Mouse (Mus musculus) hindbrain, embryonic 11.5 days (tissue): Measurements from ENCODE around the gene Sbno1. TPM values are rescaled to one million over a fixed set of nuclear protein-coding genes. Genes with fewer than 3 reads are reported as not detected.

Experiments
- ATAC-seq: fragments of 200-750 bp; cut with Nextera tagmentation; 2 replicates; pipeline ENCODE4 v1.8.0; 2017; ENCODE audit warnings: mild to moderate bottlenecking, moderate TSS enrichment, moderate library complexity; ENCODE audit not compliant: low FRiP score
- DNase-seq: peaks from one replicate; pipeline ENCODE4 v3.0.0-alpha.2; 2015; ENCODE audit warnings: low spot score
- H3K27ac ChIP-seq: fragments of 300-500 bp; sonication (generic); 2 replicates; pipeline ENCODE4 v1.5.1; 2014; ENCODE audit warnings: mild to moderate bottlenecking, low read depth, low read length
- H3K27me3 ChIP-seq: fragments of 300-500 bp; sonication (generic); 2 replicates; pipeline ENCODE4 v1.6.1; 2014; ENCODE audit warnings: mild to moderate bottlenecking, low read length, moderate library complexity, mixed read lengths; ENCODE audit not compliant: control insufficient read depth, insufficient read depth
- H3K36me3 ChIP-seq: fragments of 300-500 bp; sonication (generic); 2 replicates; pipeline ENCODE4 v1.6.1; 2014; ENCODE audit warnings: mild to moderate bottlenecking, low read length, moderate library complexity, mixed read lengths; ENCODE audit not compliant: control insufficient read depth, insufficient read depth
- H3K4me1 ChIP-seq: fragments of 300-500 bp; sonication (generic); replicated peaks from 2 replicates; pipeline ENCODE4 v1.6.1; 2014; ENCODE audit warnings: low read length, mixed read lengths; ENCODE audit not compliant: control insufficient read depth, insufficient read depth
- H3K4me2 ChIP-seq: fragments of 300-500 bp; sonication (generic); replicated peaks from 2 replicates; pipeline ENCODE4 v1.6.1; 2014; ENCODE audit warnings: mild to moderate bottlenecking, low read depth, low read length
- H3K4me3 ChIP-seq: fragments of 300-500 bp; sonication (generic); 2 replicates; pipeline ENCODE4 v1.5.1; 2014; ENCODE audit warnings: low read depth, low read length
- H3K9ac ChIP-seq: fragments of 300-500 bp; sonication (generic); 2 replicates; pipeline ENCODE4 v1.6.1; 2014; ENCODE audit warnings: low read depth, low read length
- H3K9me3 ChIP-seq: fragments of 300-500 bp; sonication (generic); 2 replicates; pipeline ENCODE4 v1.6.1; 2016; ENCODE audit warnings: low read length; ENCODE audit not compliant: control insufficient read depth
- WGBS: fragments of 180-500 bp; shearing (Covaris S2); extraction: QIAGEN DNeasy Blood & Tissue Kit; methylation state at CpG from one replicate; pipeline ENCODE4 v1.1.7; 2014; 5-methylcytosine and 5-hydroxymethylcytosine counted together
- polyA plus RNA-seq: library from polyadenylated mRNA; unstranded; fragments of >200 nt; fragmentation: Nextera tagmentation; extraction: Ambion mirVana; gene quantifications from 2 replicates; pipeline ENCODE4 v1.2.1, GENCODE M21; 2014

Gene Sbno1
- 92.9 and 116 TPM in 2 replicates for polyA plus RNA-seq

DNA sequence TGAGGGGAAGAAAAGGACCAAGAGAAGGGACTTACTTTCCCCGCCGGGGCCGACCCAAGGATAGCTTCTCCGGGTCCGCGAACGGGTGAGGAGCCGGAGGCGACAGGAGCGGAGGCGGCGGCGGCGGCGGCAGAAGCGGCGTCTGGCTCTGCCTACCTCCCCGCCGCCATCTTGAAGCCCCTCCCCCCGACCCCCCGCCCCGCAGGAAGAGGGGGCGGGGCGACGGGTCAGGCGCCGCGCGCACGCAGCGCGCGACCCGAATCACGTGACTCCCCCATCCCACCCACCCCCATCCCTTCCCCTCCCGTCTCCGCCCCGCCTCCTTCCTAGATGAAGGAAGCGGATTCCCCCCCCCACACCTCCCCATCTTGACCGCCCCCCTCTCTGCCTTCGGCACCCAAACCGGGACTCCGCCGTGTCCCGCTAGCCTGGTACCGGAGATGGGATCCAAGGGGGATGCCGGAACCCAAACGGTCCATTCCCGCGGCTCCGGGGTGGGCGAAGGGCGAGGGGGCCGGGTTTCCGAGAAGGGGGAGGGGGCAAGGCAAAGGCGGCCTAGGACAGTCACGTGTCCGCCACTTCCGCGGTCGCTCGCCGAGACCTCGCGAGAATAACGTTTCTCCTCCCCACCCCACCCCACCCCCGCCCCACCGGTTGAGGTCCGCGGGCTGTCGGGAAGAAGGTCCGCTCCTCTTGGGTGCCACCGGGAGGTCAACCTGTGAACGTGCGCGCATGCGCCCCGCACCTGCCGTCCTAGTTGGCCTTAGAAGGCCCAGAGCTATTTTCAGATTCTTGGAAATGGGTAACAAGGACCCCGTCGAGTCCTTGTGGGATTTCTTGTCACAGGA lies at the start of gene Sbno1:
TSS of gene Sbno1 (minus strand) at position 590 of the 848 bp plus-strand sequence.
- 1% methylated on average over 59 of the region's 81 CpGs for WGBS
- ATAC-seq: peak; percentile 92
- no peaks in the 10 kb centered on the region for H3K4me1 ChIP-seq

GRCm38 (mm10) chr5:124470591-124471171 lies 44.9 kb upstream of the Sbno1 start:
- H3K4me1 ChIP-seq: 0 out of 2 replicates have a peak, but pooled peaks cover 2% of the 10 kb centered on the region
- no peaks in the 10 kb centered on the region for H3K27me3 ChIP-seq
- H3K9me3 ChIP-seq: no peaks in the 10 kb centered on the region
- H3K36me3 ChIP-seq: no peaks in the 10 kb centered on the region
- DNase-seq: no peak
- no peak overlapping the region for H3K4me2 ChIP-seq
- H3K4me3 ChIP-seq: no peak overlapping the region
- ATAC-seq: no peak
- no peak overlapping the region for H3K9ac ChIP-seq
- H3K27ac ChIP-seq: no peak overlapping the region
- WGBS: 87% methylated on average over 6 of the region's 6 CpGs

More for the DNA sequence above, at the start of gene Sbno1:
- H3K4me2 ChIP-seq: peak within 1 kb of the TSS; percentile 89
- peak within 1 kb of the TSS; percentile 99 for H3K4me3 ChIP-seq
- 0 out of 2 replicates have a peak, but pooled peaks cover 3% of the 10 kb centered on the region for H3K36me3 ChIP-seq
- DNase-seq: peak; percentile 95
- no peaks in the 10 kb centered on the region for H3K27me3 ChIP-seq
- H3K27ac ChIP-seq: peak within 1 kb of the TSS; percentile 81
- H3K9me3 ChIP-seq: no peaks in the 10 kb centered on the region
- H3K9ac ChIP-seq: peak within 1 kb of the TSS; percentile 93

GRCm38 (mm10) chr5:124469486-124469885 lies 43.7 kb upstream of the Sbno1 start:
- Histone ChIP-seq H3K27ac (no peak overlapping the region), H3K27me3 (no peaks in the 10 kb centered on the region), H3K9ac (no peak overlapping the region), H3K4me2 (no peak overlapping the region), H3K9me3 (no peaks in the 10 kb centered on the region), H3K36me3 (no peaks in the 10 kb centered on the region), H3K4me3 (no peak overlapping the region), H3K4me1 (no peaks in the 10 kb centered on the region)
- 94% methylated on average over 6 of the region's 6 CpGs for WGBS
- DNase-seq: no peak
- no peak for ATAC-seq

DNA sequence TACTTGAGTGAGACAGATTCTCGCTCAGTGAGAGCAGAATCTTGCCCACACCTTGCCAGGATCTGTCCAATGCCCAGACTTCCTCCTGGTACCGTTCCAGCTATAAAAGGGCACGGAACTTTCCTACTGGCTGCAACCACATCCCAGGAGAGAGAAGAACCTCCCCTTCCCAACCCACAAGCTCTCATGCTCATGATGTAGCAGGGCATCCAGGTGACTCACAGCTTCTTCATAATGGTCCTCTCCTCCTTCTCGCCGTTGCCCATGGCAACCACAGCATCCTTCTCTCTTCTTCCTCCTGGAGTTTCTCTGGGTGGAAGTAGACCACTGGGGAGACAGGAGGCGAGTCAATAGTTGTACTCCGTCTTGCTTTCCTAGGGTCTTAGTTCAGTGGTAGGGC lies 42.6 kb upstream of the Sbno1 start:
- H3K4me1 ChIP-seq: no peaks in the 10 kb centered on the region

GRCm38 (mm10) chr5:124467766-124468165 lies 42.0 kb upstream of the Sbno1 start:
- WGBS: 88% methylated on average over 1 of the region's 1 CpGs
- no peaks in the 10 kb centered on the region for H3K36me3 ChIP-seq

More for the DNA sequence above, 42.6 kb upstream of the Sbno1 start:
- Histone ChIP-seq H3K9ac (no peak overlapping the region), H3K4me2 (no peak overlapping the region), H3K27ac (no peak overlapping the region), H3K9me3 (no peaks in the 10 kb centered on the region), H3K36me3 (no peaks in the 10 kb centered on the region), H3K4me3 (no peak overlapping the region), H3K27me3 (no peaks in the 10 kb centered on the region)
- DNase-seq: no peak
- no peak for ATAC-seq
- 91% methylated on average over 7 of the region's 7 CpGs for WGBS

DNA sequence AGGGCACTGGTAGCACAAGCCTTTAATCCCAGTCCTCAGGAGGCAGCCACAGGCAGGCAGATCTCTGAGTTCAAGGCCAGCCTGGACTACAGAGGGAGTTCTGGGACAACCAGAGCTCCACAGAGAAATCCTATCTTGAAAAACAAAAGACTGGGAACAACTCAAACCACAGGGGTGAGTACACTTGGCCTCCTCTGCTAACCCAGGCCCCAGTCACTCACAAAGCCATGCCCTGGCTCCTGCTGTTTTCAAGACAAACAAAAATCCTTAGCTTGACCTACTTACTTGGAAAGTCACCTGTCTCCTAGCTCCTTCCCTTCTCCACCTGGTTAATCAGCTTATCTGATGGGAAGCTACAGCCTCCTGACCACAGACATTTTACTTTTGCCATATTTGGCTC lies 39.1 kb upstream of the Sbno1 start:
- H3K27me3 ChIP-seq: no peaks in the 10 kb centered on the region
- H3K4me3 ChIP-seq: no peak overlapping the region
- no peaks in the 10 kb centered on the region for H3K4me1 ChIP-seq
- DNase-seq (no peak), ATAC-seq (no peak)
- peaks cover 8% of the 10 kb centered on the region for H3K36me3 ChIP-seq
- H3K4me2 ChIP-seq: no peak overlapping the region
- H3K9me3 ChIP-seq: no peaks in the 10 kb centered on the region
- no peak overlapping the region for H3K9ac ChIP-seq
- H3K27ac ChIP-seq: no peak overlapping the region

More at GRCm38 (mm10) chr5:124467766-124468165, 42.0 kb upstream of the Sbno1 start:
- no peak for DNase-seq
- no peaks in the 10 kb centered on the region for H3K9me3 ChIP-seq
- no peak for ATAC-seq
- no peak overlapping the region for H3K4me3 ChIP-seq
- H3K9ac ChIP-seq: no peak overlapping the region
- no peak overlapping the region for H3K4me2 ChIP-seq
- no peak overlapping the region for H3K27ac ChIP-seq
- H3K27me3 ChIP-seq: no peaks in the 10 kb centered on the region
- H3K4me1 ChIP-seq: no peaks in the 10 kb centered on the region

DNA sequence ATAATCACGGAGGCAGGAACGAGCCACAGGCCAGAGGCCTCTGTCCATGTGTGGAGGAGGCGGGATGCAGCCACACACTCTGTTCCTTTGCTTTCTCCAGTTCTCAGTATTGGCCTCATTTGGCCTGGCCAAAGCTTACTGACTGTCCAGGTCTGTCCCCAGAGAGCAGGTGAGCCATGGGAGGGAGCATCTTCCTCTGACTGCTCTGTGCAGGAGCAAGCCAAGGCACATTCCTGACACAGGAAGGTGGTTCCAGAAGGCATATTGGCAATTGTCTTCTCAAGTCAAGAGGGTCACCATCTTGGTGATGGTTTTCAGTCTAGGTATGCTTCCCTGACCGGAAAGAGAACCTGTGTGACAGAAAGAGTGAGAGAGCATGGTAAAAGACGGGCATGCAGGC lies 37.7 kb upstream of the Sbno1 start:
- ATAC-seq (no peak), DNase-seq (no peak)
- no peak overlapping the region for H3K4me2 ChIP-seq
- no peaks in the 10 kb centered on the region for H3K4me1 ChIP-seq
- no peaks in the 10 kb centered on the region for H3K9me3 ChIP-seq
- H3K27ac ChIP-seq: no peak overlapping the region
- H3K27me3 ChIP-seq: no peaks in the 10 kb centered on the region
- H3K4me3 ChIP-seq: no peak overlapping the region
- H3K36me3 ChIP-seq: peaks cover 16% of the 10 kb centered on the region
- WGBS: 85% methylated on average over 5 of the region's 5 CpGs
- no peak overlapping the region for H3K9ac ChIP-seq

- H3K4me3 ChIP-seq: no peak overlapping the region
- no peak overlapping the region for H3K9ac ChIP-seq
- DNase-seq (no peak), ATAC-seq (no peak)
- H3K4me2 ChIP-seq: no peak overlapping the region
- H3K27me3 ChIP-seq: no peaks in the 10 kb centered on the region
- WGBS: 84% methylated on average over 8 of the region's 8 CpGs
- peaks cover 18% of the 10 kb centered on the region for H3K36me3 ChIP-seq
- H3K9me3 ChIP-seq: no peaks in the 10 kb centered on the region
- H3K4me1 ChIP-seq: no peaks in the 10 kb centered on the region
- H3K27ac ChIP-seq: no peak overlapping the region
These were observed 36.7 kb upstream of the Sbno1 start for GRCm38 (mm10) chr5:124462297-124463025.
